Mouse (Mus musculus) adrenal gland, adult 2 months (tissue): ENCODE measurements around the gene Lrrc2. TPM values are rescaled to one million over a fixed set of nuclear protein-coding genes. Genes with fewer than 3 reads are reported as not detected.

ENCODE experiments used
- DNase-seq: peaks from one replicate; pipeline ENCODE4 v3.0.0; 2021
- long read RNA-seq: library from polyadenylated mRNA; stranded (forward); transcript quantifications from one replicate; pipeline ENCODE4 v2.0.0, GENCODE M21; 2021
- polyA plus RNA-seq: library from polyadenylated mRNA; depleted of rRNA; stranded (reverse); fragments of >200 nt; gene quantifications from 2 replicates; pipeline ENCODE4 v1.2.3, GENCODE M21; 2012; rRNA removed
- total RNA-seq, 2 experiments: library from RNA; stranded (reverse); gene quantifications; 2 replicates each; pipeline ENCODE4 v1.2.3; 2021

The Lrrc2 gene
- total RNA-seq, result 10 to 100 TPM in 1 of 2 experiments, 1 to 10 TPM in 1; 8.0 to 18.5 TPM
- polyA plus RNA-seq, result 0.34 and 0.39 TPM in 2 replicates
- long read RNA-seq, partial matches to known transcripts, result 0 of 9 reads
- long read RNA-seq, other reads (novel, unspliced or antisense), result 9 of 9 reads

DNA sequence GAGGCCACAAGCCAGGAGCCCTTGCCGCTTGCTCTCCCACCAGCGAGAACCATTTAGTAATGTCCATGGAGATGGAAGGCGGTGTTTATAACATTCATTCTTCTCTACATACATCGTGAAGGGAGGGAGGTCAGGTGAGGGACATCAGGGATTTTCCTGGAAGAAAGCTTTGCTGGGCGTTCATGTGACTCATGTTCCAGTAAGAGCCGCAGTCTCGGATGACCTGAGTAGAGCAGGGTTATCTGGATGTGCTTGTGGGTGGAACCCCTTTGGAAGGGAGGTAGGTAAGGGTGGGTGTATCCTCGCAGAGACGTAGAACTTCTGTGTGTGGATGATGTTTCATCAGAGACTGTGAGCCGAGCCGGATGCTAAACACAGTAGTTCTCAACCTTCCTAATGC lies at the start of gene Lrrc2:
TSS of gene Lrrc2 (plus strand) at position 149 of the 400 bp plus-strand sequence.
- no peak for DNase-seq

DNA sequence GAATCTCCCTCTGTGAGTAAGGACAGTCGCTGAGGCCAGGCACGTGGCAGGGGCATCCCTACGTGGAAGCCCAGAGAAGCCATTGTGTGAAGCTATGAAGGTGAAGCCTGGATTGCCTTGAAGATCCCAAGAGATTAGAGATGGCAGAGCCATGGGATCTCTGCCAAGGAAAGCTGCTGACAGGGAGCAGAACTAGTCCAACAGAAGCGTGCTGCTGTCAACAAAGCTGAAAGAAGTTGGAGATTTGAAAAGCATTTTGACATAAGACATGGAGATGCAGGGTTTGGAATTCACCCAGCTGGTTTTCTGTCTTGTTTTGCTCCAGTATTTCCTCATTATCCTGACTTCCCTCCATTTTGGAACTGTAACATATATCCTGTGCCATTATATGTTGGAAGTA lies 49.1 kb upstream of the Lrrc2 start:
- no peak for DNase-seq

DNA sequence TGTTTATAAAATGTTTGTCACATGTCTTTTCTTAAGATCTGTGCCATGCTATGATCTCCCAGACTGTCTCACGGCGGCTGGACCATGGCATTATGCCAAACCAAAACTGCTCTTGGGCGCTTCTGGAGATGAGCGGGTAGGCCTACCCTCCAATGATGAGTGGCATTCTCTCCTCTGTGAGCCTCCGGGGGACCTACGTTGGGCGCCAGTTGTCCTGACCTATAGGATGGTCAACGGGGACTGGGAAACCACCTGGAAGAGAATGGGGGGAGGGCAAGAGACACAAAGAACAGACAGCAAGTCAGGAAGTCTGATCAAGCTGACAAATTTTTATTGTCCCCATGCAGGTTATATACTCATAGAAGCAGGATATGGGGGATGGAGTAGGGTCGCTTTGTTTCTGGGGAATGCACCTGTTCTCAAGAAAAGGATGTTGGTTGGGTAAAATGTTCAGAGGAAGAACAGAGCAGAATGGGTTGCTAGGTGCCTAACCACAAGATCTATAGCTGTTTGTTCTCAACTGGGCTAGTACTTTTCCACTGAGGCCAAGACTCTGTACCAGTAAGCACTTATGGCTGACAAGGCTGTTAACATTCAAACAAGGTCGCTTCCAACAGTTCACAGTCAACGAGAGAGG lies 44.0 kb upstream of the Lrrc2 start:
- DNase-seq, result no peak

DNA sequence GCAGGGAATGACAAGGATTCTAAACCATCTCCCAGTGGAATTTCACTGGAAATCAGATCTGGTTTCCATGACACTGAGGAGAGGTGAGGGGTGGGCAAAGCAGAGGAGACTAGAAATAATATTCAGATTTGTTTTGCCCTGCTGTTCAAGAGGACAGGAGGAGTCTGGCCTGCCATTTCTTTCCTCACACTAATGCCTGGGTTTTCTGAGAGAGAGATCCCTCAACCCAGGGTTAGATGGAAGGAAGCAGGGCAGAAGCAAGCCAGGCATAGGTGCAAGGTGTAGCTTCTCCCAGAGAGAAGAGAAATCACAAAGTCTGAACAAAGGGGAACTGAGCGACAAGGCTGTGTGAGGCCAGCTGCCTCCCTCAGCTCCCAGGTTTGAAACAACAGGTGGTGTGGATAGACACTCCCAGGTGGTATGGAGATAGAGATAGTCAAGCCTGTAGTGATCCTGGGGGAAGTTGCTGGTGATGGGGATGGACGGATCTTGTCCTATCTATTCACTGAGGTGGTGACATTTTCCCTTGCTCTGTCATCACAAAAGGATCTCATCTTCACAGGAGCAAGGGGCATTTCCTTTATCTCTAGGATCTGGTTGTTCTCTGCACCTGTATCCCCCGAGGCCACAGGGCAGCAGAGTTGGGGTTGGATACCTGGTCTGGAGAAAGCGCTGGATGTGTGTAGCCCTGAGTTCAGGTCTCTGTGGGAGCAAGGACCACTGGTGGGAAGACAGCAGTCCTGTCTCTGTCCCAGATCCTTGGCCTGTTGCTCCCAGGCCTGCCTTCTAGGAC lies 43.3 kb upstream of the Lrrc2 start:
- DNase-seq, result no peak

DNA sequence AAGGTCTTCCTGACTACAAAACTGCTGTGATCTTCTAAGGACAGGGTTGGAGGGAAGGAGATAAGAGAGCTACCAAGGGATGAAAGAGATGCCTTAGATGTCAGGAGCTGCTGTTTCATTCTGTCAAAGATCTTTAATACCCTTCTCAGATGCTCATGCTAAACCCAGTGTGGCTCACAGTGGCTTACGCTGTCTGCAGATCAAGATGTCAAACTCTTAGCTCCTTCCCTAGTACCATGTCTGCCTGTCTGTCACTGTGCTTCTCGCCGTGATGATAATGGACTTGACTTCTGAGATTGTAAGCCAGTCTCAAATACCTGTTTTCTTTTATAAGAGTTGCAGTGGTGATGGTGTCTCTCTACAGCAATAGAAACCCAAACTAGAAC lies 42.7 kb upstream of the Lrrc2 start:
- DNase-seq, result no peak

DNA sequence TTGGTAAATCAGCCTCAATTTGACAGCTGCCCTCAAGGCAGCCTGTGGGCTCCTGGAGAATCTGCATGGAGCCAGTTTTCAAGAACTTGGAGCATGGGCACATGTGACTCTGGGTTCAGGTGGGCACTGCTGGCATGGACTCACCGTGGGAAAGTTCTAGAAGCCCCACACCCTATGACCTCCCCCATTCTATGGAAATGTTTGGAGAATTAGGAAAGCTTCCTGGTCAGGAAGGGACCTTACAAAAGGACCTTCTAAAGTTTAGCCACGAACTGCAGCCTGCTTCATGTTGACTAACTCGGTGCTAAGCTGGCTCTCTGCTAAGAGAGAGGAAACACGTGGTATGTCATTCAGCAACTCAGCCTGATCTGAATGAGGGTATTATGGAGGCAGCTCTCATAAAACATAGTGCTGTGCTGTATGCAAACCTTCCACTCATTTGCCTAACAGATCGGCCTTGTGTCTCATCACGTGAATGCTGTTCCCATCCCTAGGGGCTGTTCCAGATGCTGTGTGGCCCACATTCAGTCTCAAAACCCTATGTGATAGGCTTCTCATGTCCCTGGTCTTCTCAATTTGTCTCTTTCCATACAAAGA lies 41.9 kb upstream of the Lrrc2 start:
- DNase-seq, result no peak

DNA sequence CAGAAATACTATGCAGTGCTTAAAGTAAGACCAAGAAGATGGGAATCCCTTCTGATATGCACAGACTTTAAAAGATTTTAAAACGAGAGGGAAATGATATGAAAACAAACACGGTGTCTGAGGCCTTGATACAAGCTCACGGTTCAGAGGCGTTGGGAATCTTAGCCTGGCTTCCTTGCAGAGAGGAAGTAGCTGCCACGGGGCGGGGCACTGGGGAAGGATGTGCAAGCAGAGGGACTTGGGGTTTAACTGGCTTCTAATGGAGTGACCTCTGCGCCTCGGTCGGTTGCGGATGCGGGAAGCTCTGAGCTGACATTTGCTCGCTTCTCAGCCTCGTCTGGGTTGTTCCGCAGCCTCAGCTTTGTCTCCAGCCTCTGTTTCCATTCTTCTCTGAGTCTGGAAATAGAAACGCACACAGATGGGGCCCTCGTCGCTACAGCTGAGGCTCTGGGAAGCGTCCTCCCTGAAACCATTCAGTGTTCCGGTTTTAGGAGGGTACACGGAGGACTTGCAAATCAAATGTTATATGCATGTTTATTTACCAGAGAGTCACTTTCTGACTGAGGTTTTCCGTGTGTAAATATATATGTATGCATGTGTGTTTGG lies 36.6 kb upstream of the Lrrc2 start:
- no peak for DNase-seq

DNA sequence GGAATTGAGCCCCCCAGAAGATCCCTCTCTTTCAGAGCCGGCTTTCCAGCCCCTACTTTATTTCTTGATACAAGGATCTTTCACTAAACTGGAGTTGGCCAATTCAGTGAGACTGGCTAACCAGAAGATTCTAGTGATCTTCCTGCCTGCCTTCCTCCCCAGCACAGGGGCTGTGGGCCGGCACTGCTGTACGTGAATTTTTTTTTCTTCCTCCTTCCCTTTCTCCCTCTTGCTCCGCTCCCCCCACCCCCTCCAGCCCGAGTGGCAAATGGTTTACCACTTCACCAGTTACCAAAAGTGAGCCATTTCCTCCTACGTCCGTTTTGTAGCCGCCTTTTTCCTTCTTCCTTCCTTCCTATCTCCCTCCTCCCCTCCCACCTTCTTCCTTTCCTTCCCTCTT lies 35.9 kb upstream of the Lrrc2 start:
- no peak for DNase-seq

DNA sequence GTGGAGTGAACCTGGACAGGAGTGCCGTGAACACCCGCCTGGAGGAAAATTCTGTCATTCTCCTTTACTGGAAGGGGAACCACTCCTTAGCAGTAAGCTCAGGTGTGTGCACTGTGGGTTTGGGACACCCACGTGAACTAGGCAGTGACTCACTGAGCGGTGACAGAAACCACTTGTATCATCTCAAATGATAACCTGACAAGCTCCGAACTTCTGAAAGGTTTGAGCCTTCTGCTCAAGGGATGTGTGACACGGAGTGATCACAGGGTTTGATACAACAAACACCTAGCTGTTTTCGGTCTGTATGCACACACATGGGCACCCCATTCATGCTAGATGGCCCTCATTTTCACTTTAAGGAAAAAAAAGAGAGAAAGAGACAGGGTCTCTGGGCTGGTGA lies 34.6 kb upstream of the Lrrc2 start, which contains the start of gene Fam240a:
TSS of gene Fam240a (minus strand) at position 76 of the 400 bp plus-strand sequence.
- DNase-seq, result no peak

DNA sequence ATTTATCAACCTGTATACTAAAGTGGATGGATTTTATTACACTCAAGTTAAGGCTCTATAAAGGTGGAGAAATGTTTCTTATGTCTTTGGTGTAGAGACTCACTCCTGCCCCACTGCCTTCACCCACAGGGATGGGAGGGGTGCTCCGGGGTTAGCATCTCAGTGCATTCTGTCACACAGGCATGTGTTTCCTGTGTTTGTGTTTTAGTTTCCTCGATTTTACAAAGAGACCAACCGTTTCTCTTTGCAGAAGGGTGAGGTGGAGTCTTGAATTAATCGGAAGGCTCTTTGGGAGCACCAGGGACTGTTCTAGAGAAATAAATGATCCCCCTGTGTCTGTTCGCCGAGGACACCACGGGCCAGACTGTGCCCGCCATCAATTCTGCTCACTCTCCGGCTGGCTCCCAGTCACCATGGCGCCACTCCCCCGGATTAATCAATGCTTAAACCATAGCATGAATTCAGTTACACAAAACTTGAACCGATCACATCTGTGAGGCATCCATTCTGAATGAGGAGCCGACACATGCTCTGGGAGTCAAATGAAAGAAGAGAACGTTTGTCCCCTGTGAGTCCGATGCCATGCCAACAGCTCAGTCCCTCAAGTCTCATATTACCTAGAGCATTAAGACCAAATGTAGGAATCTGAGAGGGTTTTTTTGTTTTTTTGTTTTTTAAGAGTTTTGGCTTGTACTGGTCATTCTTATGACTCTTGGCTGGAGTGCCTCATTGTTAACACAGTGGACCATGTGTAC lies 30.5 kb upstream of the Lrrc2 start:
- no peak for DNase-seq

DNA sequence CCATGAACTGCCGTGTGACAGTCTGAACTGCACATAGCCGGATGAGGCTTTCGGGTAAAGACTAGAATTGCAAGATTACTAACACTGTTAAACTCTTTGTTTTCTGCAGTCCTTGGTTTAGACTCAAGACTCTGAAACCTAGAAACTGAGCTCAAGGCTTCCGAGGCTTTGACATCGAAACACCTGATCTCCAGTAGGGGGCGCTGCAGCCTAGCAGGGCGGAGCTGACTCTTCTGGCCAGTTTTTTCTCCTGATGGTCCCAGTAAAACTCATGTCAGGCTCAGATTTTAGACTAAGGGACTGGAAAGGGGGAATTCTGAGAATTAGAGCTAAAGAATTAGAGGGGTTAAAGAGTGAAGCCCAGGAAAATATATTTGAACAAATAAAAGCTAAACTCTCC lies 28.6 kb upstream of the Lrrc2 start:
- DNase-seq, result peak; percentile 71

DNA sequence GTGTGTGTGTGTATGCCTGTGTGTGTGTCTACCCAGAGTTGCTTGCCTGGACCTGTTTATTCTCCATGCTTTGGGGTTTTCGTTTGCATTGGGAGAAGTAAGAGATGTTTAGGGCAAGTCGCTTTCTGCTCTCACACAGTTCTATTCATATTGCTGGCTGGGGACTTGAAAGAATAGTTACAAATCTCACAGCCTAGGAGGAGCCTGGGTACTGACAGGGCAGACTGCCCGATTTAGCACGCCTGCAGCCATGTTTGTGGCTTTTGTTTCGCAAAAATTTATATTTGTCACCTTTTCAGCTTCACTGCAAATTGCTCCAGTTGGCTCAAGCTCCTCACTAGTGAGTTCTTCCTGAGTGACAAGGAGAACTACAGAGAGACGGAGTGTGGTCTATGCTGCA lies 19.8 kb upstream of the Lrrc2 start:
- DNase-seq, result no peak

DNA sequence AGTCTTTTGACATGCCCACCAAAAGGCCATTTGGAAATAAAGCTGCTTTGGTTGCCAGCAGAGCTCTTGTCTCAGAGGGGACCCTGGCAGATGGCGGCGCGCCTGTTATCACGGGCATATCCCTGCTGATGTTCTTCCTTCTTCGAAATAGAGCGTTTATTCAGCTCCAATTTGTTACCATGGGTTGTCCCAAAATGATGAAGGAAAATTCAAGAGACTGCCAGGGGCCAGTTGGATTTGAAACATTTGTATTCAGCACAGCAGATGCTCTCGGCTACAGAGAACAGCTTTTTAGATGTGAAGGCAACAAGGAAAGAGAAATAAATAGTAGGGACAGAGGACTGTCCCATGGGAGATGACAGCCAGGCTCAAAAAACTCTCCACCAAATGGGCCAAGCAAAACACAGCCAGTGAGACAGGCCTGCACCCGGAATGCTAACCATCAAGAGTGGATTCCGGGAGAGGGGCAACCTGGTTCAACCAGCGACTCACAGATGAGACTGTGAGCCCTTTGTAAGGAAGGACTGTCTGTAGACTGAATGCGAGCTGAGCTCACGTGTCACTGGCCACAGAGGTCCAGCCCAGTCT lies 17.4 kb upstream of the Lrrc2 start:
- no peak for DNase-seq

DNA sequence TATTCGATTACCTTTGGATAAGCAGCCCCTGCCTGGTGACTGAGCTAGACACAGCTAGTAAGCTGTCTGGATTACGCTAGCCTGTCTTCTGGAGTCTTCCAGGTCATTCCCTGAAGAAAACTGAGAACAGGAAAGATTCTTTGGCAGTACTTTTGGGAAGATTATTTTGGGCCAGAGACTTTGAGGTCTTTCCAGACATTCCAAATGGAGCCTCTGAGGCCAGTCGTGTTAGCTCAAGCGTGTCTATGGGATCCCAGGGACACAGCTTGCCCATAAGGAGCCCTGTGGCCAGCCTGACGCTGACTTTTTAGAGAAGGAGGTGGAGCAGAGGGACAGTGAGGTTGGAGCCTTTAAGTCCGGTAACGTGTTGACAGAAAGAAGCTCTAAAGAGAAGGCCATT lies 15.4 kb upstream of the Lrrc2 start:
- no peak for DNase-seq

DNA sequence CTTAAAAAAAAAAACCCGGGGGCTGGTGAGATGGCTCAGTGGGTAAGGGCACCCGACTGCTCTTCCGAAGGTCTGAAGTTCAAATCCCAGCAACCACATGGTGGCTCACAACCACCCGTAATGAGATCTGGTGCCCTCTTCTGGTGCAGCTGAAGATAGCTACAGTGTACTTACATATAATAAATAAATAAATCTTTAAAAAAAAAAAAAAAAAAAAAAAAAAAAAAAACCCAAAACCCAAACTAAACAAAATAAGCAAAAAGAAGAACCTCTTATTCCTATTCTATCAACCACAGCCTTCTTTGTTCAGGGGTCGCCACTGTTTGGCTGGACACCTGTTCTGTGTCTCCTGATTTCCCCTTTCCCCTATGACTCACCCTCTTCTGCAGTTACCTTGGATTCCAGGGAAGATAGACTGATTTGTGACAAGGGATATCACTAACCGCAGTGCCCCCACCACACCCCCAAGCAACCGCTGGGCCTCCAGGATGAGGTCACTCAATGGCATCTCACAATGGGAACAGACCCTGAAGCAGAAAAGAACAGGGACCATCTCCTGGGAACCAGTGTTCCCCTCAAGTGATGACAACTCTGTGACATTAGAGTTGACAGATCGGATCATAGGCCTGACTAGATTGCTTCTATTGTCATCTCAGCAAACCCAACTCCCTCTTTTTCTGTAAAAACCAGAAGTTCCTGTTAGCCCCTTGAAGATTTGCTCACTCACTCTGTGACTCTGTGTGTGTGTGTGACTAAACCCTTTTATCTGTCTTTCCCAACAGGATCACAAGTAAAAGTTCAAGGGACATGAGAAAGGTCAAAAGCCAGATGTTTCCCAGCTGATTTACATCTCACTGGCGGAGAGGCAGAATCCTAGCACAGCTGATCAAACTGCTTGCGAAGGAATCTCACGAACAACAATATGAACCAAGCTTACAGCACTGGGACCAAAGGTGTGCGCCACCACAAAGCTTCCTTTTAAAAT lies 13.5 kb upstream of the Lrrc2 start:
- DNase-seq, result peak; percentile 74

DNA sequence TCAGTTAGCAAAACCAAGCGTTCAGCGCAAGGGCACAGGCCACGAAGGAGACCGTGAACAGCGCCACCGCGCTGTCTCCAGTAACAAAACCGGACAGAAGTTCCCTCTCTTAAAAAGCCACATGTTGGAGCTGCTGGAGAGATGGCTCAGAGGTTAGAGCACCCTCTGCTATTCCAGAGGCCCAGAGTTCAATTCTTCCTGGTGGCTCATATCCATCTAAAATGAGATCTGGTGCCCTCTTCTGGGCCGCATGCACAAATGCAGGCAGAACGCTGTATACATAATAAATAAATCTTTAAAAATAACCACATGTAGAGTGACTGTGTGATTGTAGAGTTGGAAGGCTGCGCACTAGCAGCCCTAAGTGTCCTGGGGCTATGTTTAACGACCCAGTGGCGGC lies 7.1 kb upstream of the Lrrc2 start:
- DNase-seq, result no peak

DNA sequence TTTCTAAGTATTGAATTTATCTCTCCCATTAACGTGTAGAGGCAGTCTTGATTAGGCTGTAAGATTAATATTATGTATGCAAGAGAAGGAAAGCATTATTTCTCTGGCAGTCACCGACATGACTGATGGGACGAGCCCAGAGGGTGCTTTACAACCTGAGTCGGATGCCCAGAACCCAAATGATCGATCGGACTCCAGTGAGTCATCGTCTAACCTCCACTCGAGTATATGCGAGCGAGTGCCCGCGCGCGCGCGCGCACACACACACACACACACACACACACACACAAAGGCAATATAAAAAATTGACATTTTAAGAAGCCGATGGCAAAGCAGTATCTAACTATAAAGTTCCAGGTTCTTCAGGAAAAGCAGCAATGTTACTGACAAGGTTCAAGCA lies 6.0 kb upstream of the Lrrc2 start:
- DNase-seq, result no peak

DNA sequence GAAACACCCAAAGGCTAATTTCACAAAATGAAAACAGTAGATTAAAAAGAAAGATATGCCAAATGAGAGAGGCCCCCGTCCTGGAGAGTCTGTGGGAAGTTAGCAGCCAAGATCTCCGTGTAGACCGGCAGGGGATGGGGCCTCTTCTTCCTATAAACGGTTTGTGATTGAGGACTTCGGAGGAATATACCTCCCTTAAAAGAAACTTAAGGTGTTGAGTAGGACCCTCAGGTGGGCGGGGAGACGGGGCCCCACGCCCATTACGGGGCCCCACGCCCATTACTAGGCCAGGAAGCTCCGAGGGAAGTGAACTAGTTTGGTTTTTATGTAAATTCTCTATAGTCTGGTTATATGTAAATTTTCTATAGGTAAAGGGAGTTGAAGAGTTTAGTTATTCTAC lies 5.4 kb upstream of the Lrrc2 start, which contains the start of gene Tdgf1:
TSS of gene Tdgf1 (minus strand) at position 233 of the 400 bp plus-strand sequence.
- no peak for DNase-seq

DNA sequence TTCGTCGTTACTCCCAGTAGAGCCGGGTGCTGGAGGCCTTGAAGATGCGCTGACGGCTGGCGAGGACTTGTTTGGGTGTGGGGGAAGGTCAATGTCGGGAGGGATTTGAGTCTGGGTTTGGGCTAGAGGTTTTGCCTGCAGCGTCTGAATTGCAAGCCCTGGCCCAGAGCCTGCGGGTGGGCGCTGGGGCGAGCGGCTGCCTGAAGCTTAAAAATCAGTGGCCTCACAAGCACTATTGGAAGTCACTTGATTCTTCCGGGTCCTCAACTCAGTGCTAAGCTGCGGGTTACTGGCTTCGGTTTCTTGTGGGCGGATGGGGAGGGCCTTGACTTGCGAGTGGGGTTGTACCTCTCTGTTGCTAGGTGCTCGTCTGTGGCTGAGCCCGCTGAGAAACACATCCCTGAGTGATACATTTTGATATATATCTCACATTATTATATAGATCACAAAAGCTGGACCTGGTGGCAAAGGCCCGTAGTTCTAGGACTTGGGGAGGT lies 4.7 kb upstream of the Lrrc2 start:
- no peak for DNase-seq

DNA sequence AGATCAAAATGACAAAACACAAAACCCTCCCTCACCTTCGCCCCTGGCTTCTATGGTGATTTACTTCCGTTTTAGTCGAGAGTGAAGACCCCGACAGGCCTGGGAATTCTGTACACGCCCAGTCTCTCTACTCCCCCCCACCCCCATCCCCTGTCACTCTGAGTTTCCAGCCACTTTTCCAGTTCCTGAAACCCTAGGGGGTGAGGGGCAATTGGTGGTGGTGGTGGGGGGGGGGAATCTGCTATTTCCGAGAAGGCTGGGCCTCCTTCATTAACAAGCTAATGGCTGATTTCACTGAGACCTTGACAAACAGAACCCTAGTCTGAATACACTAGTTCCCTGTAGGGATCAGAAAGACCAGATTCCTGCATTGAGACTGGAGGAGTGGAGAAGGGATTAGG lies 4.1 kb upstream of the Lrrc2 start:
- no peak for DNase-seq
